Mouse (Mus musculus) ES-CJ7 (cell line): ENCODE results near the gene Lmna.

Source experiments
- DNase-seq: peaks from one replicate; pipeline ENCODE4 v3.0.0; 2011; ENCODE audit warnings: low read depth, low spot score

Gene Lmna

GRCm38 (mm10) chr3:88473571-88473970 is 36.2 kb downstream of the Lmna start:
- no peak for DNase-seq

DNA sequence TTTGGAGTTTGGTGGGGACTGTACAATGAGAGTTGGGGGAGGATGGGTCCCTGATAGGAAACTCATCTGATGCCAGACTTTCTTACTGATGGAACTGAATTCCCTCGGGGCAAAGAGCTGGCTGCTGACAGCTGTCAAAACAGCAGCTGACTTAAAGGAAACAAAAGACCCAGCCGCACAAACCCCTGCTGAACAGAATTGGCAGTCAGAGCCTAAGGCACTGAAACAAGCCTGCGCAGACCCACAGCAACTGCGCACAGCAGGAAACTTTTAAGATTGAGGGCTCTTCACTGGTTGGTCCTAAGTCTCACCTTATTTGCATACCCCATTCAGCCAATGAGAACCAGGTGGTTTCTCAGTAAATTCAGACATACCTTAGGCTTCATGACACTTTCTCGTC is 36.7 kb downstream of the Lmna start:
- peak; percentile 80 for DNase-seq

- no peak for DNase-seq
These were observed 38.7 kb downstream of the Lmna start for GRCm38 (mm10) chr3:88470943-88471479.

DNA sequence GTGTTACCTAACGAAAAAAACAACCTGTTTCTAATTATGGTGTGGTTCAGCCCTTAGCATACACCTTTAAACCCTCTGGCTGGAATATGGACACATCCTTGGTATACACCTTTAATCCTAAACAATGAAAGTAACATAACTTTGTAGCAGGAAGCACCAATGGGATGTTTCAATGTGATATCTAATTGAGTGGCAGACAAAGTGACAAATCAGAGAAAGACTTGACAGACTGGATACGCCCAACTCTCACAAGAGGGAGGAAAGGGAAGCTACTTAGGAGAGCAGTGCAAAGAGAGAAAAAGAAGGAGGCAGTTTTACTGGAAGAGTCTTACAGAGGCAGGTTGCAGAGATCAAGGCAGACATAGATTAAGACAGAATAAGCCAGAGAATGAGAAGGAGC is 40.3 kb downstream of the Lmna start:
- DNase-seq: no peak

- DNase-seq: peak; percentile 81
These were observed 42.5 kb downstream of the Lmna start for GRCm38 (mm10) chr3:88467116-88467824.

- no peak for DNase-seq
These were observed 44.6 kb downstream of the Lmna start for GRCm38 (mm10) chr3:88465127-88465526.

DNA sequence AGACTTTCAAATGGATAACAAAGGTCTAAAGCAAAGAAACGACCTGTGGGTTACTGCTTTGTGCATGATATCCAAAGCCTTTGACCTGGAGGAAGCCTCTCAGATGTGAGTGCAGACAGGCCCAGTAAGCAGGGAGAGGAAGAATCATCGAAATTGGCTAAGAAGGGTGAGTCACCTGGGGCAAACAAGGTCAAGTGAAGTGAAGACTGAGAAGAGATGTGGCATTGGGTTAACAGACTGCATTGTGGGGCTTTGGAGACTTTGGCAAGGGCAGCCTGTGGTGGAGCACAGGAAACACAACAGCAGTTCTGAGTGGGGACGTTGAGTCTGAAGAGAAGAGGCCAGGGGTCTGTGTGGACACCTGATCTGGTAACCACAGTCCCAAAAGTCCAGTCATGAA is 45.3 kb downstream of the Lmna start:
- DNase-seq: no peak

DNA sequence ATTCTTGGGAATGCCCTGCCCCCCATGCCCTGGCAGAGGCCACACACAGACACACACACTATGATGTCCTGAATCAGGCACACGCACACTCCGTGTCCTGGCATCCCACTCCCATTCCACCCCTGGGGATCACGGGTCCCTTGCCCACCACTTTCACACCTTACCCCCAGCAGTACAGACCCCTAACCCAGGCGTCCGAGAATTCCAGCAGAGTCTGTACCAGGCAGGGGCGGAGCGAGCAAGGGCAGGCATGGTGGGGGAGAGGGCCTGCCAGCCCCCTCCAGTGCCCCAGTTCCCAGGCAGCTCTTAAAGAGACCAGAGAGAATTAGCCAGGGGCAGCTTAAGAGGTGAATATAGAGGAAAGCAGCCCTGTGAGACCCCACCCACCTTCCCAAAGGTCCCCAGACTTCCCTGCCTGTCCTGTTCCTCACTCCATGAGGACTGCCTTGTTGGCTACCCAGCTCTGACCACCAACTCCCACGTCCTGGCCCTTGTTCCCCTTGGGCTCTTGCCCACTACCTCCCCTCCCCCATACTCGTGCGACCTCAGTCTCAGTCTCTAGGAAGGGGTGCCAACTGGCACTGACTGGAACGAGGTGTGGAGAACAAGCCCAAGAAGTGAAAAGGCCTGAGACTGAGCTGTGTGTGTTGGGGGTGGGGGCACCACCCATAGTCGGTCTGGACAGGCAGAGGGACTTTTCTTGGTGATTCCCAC is 48.6 kb downstream of the Lmna start, which contains the start of gene Sema4a:
TSS of gene Sema4a (minus strand) at position 200 of the 714 bp plus-strand sequence.
- no peak for DNase-seq

- DNase-seq: no peak
These were observed 49.7 kb downstream of the Lmna start for GRCm38 (mm10) chr3:88460029-88460428.

- peak; percentile 59 for DNase-seq
These were observed 51.0 kb downstream of the Lmna start for GRCm38 (mm10) chr3:88458778-88459219.

- no peak for DNase-seq
These were observed 52.8 kb downstream of the Lmna start for GRCm38 (mm10) chr3:88456746-88457532.

DNA sequence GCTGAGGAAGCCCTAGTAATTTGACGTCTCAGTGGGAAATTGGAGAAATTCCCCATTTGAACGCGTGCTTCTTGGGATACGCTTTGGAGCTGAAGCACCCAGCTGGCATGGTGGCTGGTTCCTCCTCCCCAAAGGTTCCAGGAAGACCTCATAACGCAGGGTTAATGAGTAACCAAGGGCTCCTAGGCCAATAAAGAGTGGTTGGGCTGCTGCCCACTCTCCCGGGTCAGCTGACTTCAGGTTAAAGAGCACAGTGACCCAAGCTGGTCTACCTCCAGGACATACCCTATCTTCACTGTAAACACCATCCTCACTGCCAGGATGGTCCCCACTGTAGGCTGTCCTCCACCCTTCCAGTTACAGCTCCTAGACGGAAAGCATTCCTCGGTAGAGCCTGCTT is 53.4 kb downstream of the Lmna start:
- DNase-seq: no peak

DNA sequence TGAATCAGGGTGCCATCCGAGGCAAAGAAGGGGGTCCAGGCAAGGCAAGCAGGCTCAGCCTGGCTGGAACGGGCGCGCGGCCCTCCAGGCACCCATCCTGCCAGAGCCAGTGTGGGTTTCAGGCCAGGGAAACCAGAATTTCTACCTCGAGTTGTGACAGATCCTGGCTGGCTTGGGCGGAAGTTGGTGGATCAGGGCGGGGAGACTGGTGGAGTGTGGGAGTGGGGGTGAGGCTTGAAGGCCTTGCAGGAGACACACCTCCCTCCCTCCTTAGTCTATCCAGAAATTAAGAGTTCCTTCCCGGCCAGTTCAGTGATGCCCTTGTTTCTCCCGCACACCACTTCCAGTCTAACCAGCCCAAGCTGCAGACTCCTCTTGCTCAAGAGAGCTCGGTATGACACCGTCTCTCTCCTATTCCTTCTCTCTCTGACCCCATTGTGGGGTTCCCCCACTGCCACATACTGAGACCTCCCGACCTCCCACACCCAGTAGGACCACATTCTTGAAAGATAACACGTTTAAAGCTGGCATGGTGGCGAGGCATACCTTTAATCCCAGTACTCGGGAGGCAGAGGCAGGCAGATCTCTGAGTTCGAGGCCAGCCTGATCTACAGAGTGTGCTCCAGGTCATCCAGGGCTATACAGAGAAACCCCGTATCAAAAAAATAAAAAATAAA is 54.0 kb downstream of the Lmna start:
- no peak for DNase-seq

DNA sequence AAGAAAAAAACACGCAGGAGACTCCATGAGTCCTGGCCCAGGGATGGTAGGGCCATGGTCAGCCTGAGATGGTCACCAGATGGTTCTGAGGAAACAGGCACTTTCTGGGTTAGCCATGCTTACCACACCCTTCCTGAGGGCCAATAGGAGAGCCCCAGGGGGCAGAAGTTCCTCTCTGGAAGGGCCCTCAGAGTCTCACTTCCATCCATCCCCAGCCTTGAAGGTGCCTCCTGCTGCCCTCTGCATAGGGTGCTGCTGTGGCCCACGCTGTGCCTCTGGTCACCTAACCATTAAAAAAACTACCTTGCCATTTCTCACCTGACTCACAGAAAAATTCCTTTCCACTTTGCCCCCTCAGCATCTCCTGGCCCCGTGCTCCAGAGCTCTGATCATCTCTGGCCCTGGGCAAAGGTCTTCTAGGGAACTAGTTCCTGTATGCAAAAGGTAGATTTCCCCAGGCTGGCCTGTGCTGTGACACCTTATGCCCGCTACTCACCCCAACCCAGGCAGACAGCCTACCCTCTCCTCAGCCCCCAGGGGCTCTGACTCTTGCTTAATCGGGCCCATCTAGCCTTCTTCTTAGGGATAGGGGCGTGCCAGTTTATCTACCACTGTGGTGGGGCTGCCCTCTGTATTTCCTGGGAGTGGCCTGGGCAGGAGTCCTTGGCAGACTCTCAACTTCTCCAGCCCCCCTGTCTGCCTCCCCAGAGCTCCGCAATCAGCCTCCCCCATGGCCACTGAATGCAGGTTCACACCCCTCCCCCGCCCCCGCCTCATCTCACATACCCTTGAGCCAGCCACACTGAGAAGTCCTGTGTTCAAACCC is 54.8 kb downstream of the Lmna start:
- DNase-seq: no peak

DNA sequence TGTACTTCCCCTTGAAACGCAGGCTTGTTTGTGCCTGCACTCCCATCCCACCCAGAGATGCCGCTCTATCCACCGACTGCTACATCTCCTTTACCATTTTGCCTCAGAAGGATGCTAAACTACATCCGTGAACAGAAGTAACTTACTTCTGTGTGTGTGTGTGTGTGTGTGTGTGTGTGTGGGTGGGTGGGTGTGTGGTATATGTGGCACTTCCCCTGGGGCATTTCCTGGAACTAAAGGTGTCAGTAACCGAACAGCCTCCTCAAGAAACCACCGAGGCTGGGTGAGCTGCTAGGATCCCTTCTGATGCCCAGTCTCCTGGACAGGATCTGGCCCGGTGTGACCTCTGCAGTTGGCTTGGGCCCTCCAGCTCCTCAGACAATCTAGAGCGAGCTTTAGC is 55.8 kb downstream of the Lmna start:
- DNase-seq: no peak

DNA sequence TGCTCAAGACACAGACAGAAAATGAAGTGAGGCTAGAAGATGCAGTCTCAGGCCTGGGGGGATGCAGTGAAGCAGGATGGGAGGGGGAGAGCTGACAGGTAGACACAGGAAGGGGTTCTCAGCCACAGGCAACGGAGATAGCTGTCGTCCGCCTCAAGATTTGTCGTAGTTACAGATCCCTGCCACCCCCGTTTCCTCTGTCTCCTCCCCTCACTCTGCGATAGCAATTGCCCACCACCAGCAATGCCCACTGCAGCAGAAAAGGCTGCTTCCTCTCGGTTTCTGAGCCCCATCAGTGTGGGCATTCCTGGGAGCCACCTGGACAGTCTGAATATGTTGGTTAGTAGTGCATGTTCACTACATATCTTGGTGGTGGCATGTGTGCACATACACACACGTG is 56.4 kb downstream of the Lmna start:
- no peak for DNase-seq

GRCm38 (mm10) chr3:88452716-88453115 is 57.0 kb downstream of the Lmna start:
- DNase-seq: no peak

DNA sequence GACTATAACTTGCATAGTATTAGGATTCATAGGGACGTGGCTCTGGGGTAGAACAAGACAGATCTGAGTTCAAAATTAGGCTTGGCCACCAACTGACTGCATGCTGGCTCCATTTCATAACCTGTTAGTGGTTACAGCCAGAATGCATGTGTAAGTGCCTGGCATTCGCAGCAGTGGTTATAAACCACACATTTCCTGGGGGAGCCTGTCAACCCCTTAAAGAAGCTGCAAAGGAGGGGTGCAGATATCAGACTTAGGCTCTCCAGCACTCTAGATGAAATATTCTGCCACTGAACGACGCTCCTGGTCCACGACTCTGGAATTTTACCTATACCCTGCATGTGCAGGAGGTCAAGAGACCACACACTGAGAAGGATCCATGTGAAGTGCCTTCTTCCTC is 57.5 kb downstream of the Lmna start:
- DNase-seq: no peak

- DNase-seq: no peak
These were observed 59.2 kb downstream of the Lmna start for GRCm38 (mm10) chr3:88450379-88451131.
